Mouse (Mus musculus) forebrain, postnatal 0 days (tissue): ENCODE results near the gene 1700028P14Rik. TPM values are rescaled to one million over a fixed set of nuclear protein-coding genes. Genes with fewer than 3 reads are reported as not detected.
A peak's percentile ranks its signal among the peaks of the same experiment; 100 is the strongest.

Experiments used
- ATAC-seq: fragments of 200-750 bp; cut with Nextera tagmentation; 2 replicates; pipeline ENCODE4 v1.8.0; 2017; ENCODE audit warnings: mild to moderate bottlenecking, moderate library complexity
- DNase-seq: peaks from one replicate; pipeline ENCODE4 v3.0.0-alpha.2; 2015
- H3K27ac ChIP-seq: fragments of 300-500 bp; sonication (generic); 2 replicates; pipeline ENCODE4 v1.5.1; 2014; ENCODE audit warnings: low read depth, mild to moderate bottlenecking, antibody characterized with exemption, low read length, moderate library complexity, mixed read lengths
- H3K27me3 ChIP-seq: fragments of 300-500 bp; sonication (generic); 2 replicates; pipeline ENCODE4 v1.6.1; 2014; ENCODE audit warnings: mild to moderate bottlenecking, low read length, mixed read lengths; ENCODE audit not compliant: insufficient read depth
- H3K36me3 ChIP-seq: fragments of 300-500 bp; sonication (generic); 2 replicates; pipeline ENCODE4 v1.6.1; 2014; ENCODE audit warnings: mild to moderate bottlenecking, moderate library complexity; ENCODE audit not compliant: insufficient read depth
- H3K4me1 ChIP-seq: fragments of 300-500 bp; sonication (generic); 2 replicates; pipeline ENCODE4 v1.6.1; 2014; ENCODE audit warnings: antibody characterized with exemption; ENCODE audit not compliant: insufficient read depth
- H3K4me2 ChIP-seq: fragments of 300-500 bp; sonication (generic); 2 replicates; pipeline ENCODE4 v1.6.1; 2014; ENCODE audit warnings: low read depth, mild to moderate bottlenecking, moderate library complexity
- H3K4me3 ChIP-seq: fragments of 300-500 bp; sonication (generic); 2 replicates; pipeline ENCODE4 v1.5.1; 2014; ENCODE audit warnings: low read depth, low read length, mixed read lengths
- H3K9ac ChIP-seq: fragments of 300-500 bp; sonication (generic); 2 replicates; pipeline ENCODE4 v1.6.1; 2014; ENCODE audit warnings: mild to moderate bottlenecking
- H3K9me3 ChIP-seq: fragments of 300-500 bp; sonication (generic); 2 replicates; pipeline ENCODE4 v1.6.1; 2016; ENCODE audit warnings: low read length
- CTCF ChIP-seq: sonication (generic); IDR thresholded peaks from 2 replicates; pipeline ENCODE4 v1.5.1; 2016; ENCODE audit warnings: antibody characterized with exemption, control low read depth, low read depth
- WGBS: fragments of 180-500 bp; shearing (Covaris S2); extraction: QIAGEN DNeasy Blood & Tissue Kit; methylation state at CpG from one replicate; pipeline ENCODE4 v1.1.7; 2014; 5-methylcytosine and 5-hydroxymethylcytosine counted together
- polyA plus RNA-seq: library from polyadenylated mRNA; unstranded; fragments of >200 nt; fragmentation: Nextera tagmentation; extraction: Ambion mirVana; gene quantifications from 2 replicates; pipeline ENCODE4 v1.2.1, GENCODE M21; 2015
- total RNA-seq: library from RNA; depleted of rRNA; stranded (reverse); fragments of >200 nt; gene quantifications from 2 replicates; pipeline ENCODE4 v1.2.3, GENCODE M21; 2014

1700028P14Rik gene
- total and polyA plus RNA-seq, 2 experiments from 2014 or later: 0.29 to 3.8 TPM

DNA sequence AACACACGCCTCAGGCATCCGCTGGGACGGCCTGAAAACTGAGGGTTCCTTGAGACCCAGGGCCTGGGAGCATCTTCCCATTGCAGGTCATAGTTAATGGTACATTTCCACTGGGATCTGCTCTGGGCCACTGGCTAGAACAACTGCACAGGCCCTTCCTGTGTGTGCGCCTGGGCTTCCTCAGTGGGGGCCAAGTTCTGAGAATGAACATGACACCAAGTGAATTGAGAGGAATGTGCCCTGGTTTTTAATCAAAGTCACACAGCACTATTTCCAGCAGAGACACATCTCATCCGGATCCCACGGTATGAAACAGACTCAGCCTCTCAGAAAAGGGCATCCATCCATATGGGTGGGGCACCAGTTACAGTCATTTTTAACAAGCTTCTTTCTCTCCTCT, 90.6 kb downstream of the 1700028P14Rik start:
- Histone ChIP-seq H3K9ac (no peak overlapping the region), H3K4me3 (no peak overlapping the region), H3K9me3 (no peaks in the 10 kb centered on the region), H3K4me1 (no peaks in the 10 kb centered on the region), H3K27ac (no peak overlapping the region), H3K27me3 (no peaks in the 10 kb centered on the region), H3K4me2 (no peak overlapping the region), H3K36me3 (no peaks in the 10 kb centered on the region)
- ATAC-seq: no peak
- DNase-seq: no peak
- WGBS: 84% methylated on average over 6 of the region's 6 CpGs
- TF ChIP-seq CTCF: no peak

DNA sequence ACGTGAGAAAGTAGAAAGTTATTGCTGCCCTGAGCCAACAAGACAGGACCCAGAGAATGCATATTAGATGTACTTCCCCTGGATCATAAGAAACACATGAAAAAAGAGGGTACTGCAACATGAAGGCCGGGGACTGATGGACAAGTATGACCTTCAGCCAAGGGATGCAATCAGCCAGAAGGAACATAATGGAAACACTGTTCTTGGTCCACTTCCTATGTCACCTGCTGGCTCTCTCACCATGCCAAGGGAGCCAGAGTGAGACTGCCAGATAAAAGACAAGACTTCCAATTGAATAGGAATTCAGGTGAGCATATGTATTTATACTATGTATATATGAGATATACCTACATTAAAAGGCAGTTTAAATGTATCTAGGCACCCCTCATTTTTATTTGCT, 99.2 kb downstream of the 1700028P14Rik start:
- H3K27me3 ChIP-seq: no peaks in the 10 kb centered on the region
- no peak overlapping the region for H3K4me3 ChIP-seq
- H3K9ac ChIP-seq: no peak overlapping the region
- ATAC-seq (no peak), DNase-seq (no peak)
- no peak overlapping the region for H3K4me2 ChIP-seq
- H3K27ac ChIP-seq: no peak overlapping the region
- no peak for TF ChIP-seq CTCF
- no peaks in the 10 kb centered on the region for H3K36me3 ChIP-seq
- H3K9me3 ChIP-seq: no peaks in the 10 kb centered on the region
- WGBS: 74% methylated on average over 2 of the region's 2 CpGs
- no peaks in the 10 kb centered on the region for H3K4me1 ChIP-seq

DNA sequence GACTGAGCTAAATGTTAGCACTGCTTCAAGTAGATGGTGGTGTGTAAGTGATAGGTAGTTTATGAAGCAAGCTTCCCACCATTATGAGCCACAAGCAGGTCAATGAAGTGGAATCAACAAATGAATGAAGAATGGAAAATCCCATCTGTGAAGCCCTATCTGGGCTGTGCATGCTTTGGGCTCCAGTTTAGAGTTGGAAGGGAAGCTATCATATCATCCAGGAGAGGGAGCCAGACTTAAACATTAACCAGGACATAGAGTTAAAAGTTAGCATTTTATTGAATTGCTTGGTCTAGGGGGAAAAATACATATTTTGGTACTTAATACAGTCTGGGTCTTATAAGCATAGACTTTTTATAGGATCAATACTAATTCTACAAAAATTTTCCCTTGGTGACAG, 107.0 kb downstream of the 1700028P14Rik start:
- ATAC-seq: peak; percentile 51

GRCm38 (mm10) chr19:23543244-23544004, 109.2 kb downstream of the 1700028P14Rik start:
- ATAC-seq: no peak
- Histone ChIP-seq H3K36me3 (no peaks in the 10 kb centered on the region), H3K4me3 (no peak overlapping the region), H3K9me3 (no peaks in the 10 kb centered on the region), H3K4me1 (no peaks in the 10 kb centered on the region; the same call in 1 of the 2 replicates), H3K27me3 (no peaks in the 10 kb centered on the region), H3K9ac (no peak overlapping the region), H3K4me2 (no peak overlapping the region), H3K27ac (no peak overlapping the region)
- no peak for TF ChIP-seq CTCF
- WGBS: 27% methylated on average over 11 of the region's 11 CpGs
- no peak for DNase-seq

More for the DNA sequence above, 107.0 kb downstream of the 1700028P14Rik start:
- peak; percentile 43 for DNase-seq
- no peaks in the 10 kb centered on the region for H3K9me3 ChIP-seq
- no peaks in the 10 kb centered on the region for H3K36me3 ChIP-seq
- no peak overlapping the region for H3K27ac ChIP-seq
- no peaks in the 10 kb centered on the region for H3K27me3 ChIP-seq
- TF ChIP-seq CTCF: peak; percentile 69
- no peaks in the 10 kb centered on the region; the same call in 1 of the 2 replicates for H3K4me1 ChIP-seq
- H3K9ac ChIP-seq: no peak overlapping the region
- no peak overlapping the region for H3K4me3 ChIP-seq
- no peak overlapping the region for H3K4me2 ChIP-seq

DNA sequence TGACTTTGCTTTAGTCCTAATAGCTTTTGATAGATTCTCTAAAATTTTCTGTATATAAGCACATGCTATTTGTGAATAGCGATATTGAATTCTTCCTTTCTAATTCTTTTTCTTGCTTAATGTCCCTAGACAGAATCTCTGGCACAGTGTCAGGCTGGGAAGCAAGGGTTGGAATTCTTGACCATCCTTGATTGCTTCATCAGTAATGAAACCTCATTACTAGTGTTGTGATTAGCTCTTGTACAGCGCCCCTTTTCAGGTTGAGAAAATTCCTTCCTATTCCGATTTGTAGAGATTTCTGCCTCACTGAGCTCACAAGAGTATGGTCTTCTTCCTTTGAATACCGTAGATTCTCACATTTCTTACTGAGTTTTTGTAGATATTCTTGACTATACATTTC, 109.9 kb downstream of the 1700028P14Rik start:
- Histone ChIP-seq H3K4me1 (no peaks in the 10 kb centered on the region; the same call in 1 of the 2 replicates), H3K27ac (no peak overlapping the region), H3K27me3 (no peaks in the 10 kb centered on the region), H3K4me3 (no peak overlapping the region), H3K36me3 (no peaks in the 10 kb centered on the region), H3K4me2 (no peak overlapping the region), H3K9me3 (no peaks in the 10 kb centered on the region), H3K9ac (no peak overlapping the region)
- 40% methylated on average over 4 of the region's 4 CpGs for WGBS
- no peak for ATAC-seq
- no peak for DNase-seq
- TF ChIP-seq CTCF: no peak

GRCm38 (mm10) chr19:23535700-23536099, 116.9 kb downstream of the 1700028P14Rik start:
- Histone ChIP-seq H3K4me2 (no peak overlapping the region), H3K4me3 (no peak overlapping the region), H3K9ac (no peak overlapping the region), H3K27me3 (no peaks in the 10 kb centered on the region), H3K27ac (no peak overlapping the region), H3K36me3 (no peaks in the 10 kb centered on the region), H3K4me1 (no peaks in the 10 kb centered on the region), H3K9me3 (no peaks in the 10 kb centered on the region)
- DNase-seq (no peak), ATAC-seq (no peak)
- WGBS: 97% methylated on average over 3 of the region's 3 CpGs
- no peak for TF ChIP-seq CTCF

GRCm38 (mm10) chr19:23531899-23532298, 120.7 kb downstream of the 1700028P14Rik start:
- 0 out of 2 replicates have a peak overlapping the region, but pooled peaks have one; percentile 45 for H3K27ac ChIP-seq
- no peak overlapping the region for H3K4me2 ChIP-seq
- ATAC-seq (peak; percentile 73), DNase-seq (peak; percentile 70)
- no peak for TF ChIP-seq CTCF
- H3K27me3 ChIP-seq: no peaks in the 10 kb centered on the region
- no peak overlapping the region for H3K9ac ChIP-seq
- no peak overlapping the region for H3K4me3 ChIP-seq
- WGBS: 11% methylated on average over 4 of the region's 4 CpGs
- H3K36me3 ChIP-seq: no peaks in the 10 kb centered on the region
- no peaks in the 10 kb centered on the region for H3K9me3 ChIP-seq
- H3K4me1 ChIP-seq: no peaks in the 10 kb centered on the region
